Mouse (Mus musculus) limb, embryonic 14.5 days (tissue): ENCODE results near the gene Tbc1d23. TPM values are rescaled to one million over a fixed set of nuclear protein-coding genes. Genes with fewer than 3 reads are reported as not detected.
A peak's percentile ranks its signal among the peaks of the same experiment; 100 is the strongest.

Experiments
- ATAC-seq: fragments of 200-750 bp; cut with Nextera tagmentation; 2 replicates; pipeline ENCODE4 v1.8.0; 2017; ENCODE audit warnings: low read depth, moderate number of reproducible peaks, moderate TSS enrichment; ENCODE audit not compliant: low FRiP score
- DNase-seq: peaks from one replicate; pipeline ENCODE4 v3.0.0-alpha.2; 2015; ENCODE audit warnings: low spot score
- H3K27ac ChIP-seq: fragments of 300-500 bp; sonication (generic); replicated peaks from 2 replicates; pipeline ENCODE4 v1.5.1; 2014; ENCODE audit warnings: low read depth, mild to moderate bottlenecking, low read length, moderate library complexity, mixed read lengths
- H3K27me3 ChIP-seq: fragments of 300-500 bp; sonication (generic); 2 replicates; pipeline ENCODE4 v1.6.1; 2014; ENCODE audit warnings: low read length, mixed read lengths; ENCODE audit not compliant: control insufficient read depth, insufficient read depth
- H3K36me3 ChIP-seq: fragments of 300-500 bp; sonication (generic); 2 replicates; pipeline ENCODE4 v1.6.1; 2014; ENCODE audit warnings: mild to moderate bottlenecking, low read length, moderate library complexity, mixed read lengths; ENCODE audit not compliant: control insufficient read depth, insufficient read depth
- H3K4me1 ChIP-seq: fragments of 300-500 bp; sonication (generic); 2 replicates; pipeline ENCODE4 v1.6.1; 2014; ENCODE audit warnings: antibody characterized with exemption, low read length, mixed read lengths; ENCODE audit not compliant: control insufficient read depth, insufficient read depth
- H3K4me2 ChIP-seq: fragments of 300-500 bp; sonication (generic); replicated peaks from 2 replicates; pipeline ENCODE4 v1.6.1; 2014; ENCODE audit warnings: low read depth, mild to moderate bottlenecking, low read length, moderate library complexity; ENCODE audit not compliant: severe bottlenecking
- H3K4me3 ChIP-seq: fragments of 300-500 bp; sonication (generic); replicated peaks from 2 replicates; pipeline ENCODE4 v1.5.1; 2014; ENCODE audit warnings: low read length
- H3K9ac ChIP-seq: fragments of 300-500 bp; sonication (generic); 2 replicates; pipeline ENCODE4 v1.6.1; 2014; ENCODE audit warnings: mild to moderate bottlenecking, low read depth, low read length, moderate library complexity; ENCODE audit not compliant: severe bottlenecking
- H3K9me3 ChIP-seq: fragments of 300-500 bp; sonication (generic); 2 replicates; pipeline ENCODE4 v1.6.1; 2016; ENCODE audit warnings: low read length; ENCODE audit not compliant: control insufficient read depth
- POLR2A ChIP-seq: fragments of 200-500 bp; IDR thresholded peaks from 2 replicates; pipeline ENCODE4 v1.8.0; 2012; ENCODE audit warnings: inconsistent platforms, mild to moderate bottlenecking, moderate library complexity, borderline replicate concordance; ENCODE audit not compliant: insufficient read depth, insufficient read length; ENCODE audit errors: extremely low read depth
- WGBS: fragments of 180-500 bp; shearing (Covaris S2); extraction: QIAGEN DNeasy Blood & Tissue Kit; methylation state at CpG from one replicate; pipeline ENCODE4 v1.1.7; 2014; 5-methylcytosine and 5-hydroxymethylcytosine counted together
- polyA plus RNA-seq, 2 experiments: library from polyadenylated mRNA; depleted of rRNA in 1 of 2; stranded (reverse) in 1 of 2; unstranded in 1 of 2; fragments of >200 nt; fragmentation: Nextera tagmentation in 1 of 2; extraction: Ambion mirVana in 1 of 2; gene quantifications; 2 replicates each; pipeline versions ENCODE4 v1.2.1 to v1.2.3; 2012 to 2014

Gene Tbc1d23
- polyA plus RNA-seq, 2 experiments, result 38.9 to 51.5 TPM

DNA sequence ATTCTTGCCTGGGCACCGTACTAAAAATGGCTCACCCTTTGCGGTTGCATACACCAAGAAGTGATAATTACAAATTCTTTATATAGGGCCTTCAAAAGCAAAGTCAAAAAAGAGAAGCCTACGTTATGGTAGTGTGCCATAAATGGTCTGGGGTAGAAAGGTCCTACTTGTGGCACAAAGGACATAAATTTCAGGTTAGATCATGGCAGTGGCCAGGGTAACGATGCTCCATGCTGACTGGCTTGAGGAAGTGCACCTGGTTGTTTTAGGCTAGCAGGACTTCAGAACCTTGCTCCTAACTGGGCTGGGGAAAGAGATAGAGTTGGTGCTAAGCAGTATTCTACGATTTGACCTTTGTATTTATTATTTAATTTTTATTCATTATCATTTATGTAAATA, 63.8 kb downstream of the Tbc1d23 start:
- peak overlapping the region; percentile 75 for H3K4me3 ChIP-seq
- H3K9me3 ChIP-seq, result no peaks in the 10 kb centered on the region
- no peaks in the 10 kb centered on the region for H3K27me3 ChIP-seq
- ATAC-seq (peak; percentile 6; the same call in 1 of the 2 replicates), DNase-seq (no peak)
- H3K4me2 ChIP-seq, result peak overlapping the region; percentile 54
- peaks cover 39% of the 10 kb centered on the region for H3K36me3 ChIP-seq
- H3K27ac ChIP-seq, result peak overlapping the region; percentile 89; the same call in 1 of the 2 replicates
- peak overlapping the region; percentile 80 for H3K9ac ChIP-seq
- no peak for TF ChIP-seq POLR2A
- WGBS, result 24% methylated on average over 5 of the region's 5 CpGs
- H3K4me1 ChIP-seq, result peaks cover 3% of the 10 kb centered on the region; the same call in 1 of the 2 replicates

DNA sequence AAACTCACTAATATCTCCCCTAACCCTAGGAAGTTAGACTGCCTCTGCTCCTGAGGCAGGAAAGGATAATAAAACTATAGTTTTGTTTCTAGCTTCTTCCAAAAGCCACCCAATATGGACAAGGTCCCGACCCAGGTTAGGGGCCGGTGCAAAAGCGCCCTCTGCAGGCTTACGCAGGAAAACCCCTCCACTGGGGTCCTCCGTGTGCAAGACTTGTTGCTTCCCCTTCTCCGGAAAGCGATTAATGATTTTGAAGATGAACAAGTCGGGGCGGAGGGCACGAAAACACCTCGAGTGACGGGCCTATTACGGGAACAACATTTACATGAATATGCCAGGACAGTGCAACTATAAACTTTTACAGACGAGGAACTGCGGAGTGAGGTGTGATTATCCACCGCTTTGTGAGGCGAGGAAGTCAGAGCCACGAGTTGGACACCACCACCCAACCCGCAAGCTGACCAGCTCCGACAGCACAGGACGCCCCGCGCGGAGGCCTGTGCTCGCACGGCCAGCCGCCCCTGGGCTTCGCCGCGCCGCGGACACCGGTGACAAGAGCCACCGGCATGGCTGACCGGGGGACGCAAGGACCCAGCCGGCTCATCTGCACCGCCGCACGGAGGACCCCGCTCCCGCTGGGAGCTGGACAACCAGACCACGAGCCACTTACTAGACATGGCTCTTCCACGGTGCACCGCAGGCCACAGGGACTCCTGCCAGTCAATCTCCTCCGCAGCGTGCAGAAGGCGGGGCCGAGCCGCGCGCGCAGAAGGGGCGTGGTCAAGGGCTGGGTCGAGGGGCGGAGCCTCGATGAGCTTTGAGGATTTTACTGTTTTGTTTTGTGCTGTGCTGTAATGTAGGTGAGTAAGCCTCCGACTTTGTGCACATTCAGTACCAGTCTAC, 64.4 kb downstream of the Tbc1d23 start, which contains the start of gene Nit2:
TSS of gene Nit2 (minus strand) at position 731 of the 903 bp plus-strand sequence.
- Histone ChIP-seq H3K9ac (peak within 1 kb of the TSS; percentile 80), H3K36me3 (peaks cover 36% of the 10 kb centered on the region), H3K27ac (peak within 1 kb of the TSS; percentile 89), H3K27me3 (no peaks in the 10 kb centered on the region), H3K4me3 (peak within 1 kb of the TSS; percentile 75), H3K4me2 (peak within 1 kb of the TSS; percentile 54), H3K9me3 (no peaks in the 10 kb centered on the region), H3K4me1 (peaks cover 3% of the 10 kb centered on the region; the same call in 1 of the 2 replicates)
- DNase-seq, result peak; percentile 88
- WGBS, result under 1% methylated on average over 58 of the region's 58 CpGs
- peak; percentile 72; the same call in 1 of the 2 replicates for TF ChIP-seq POLR2A
- peak; percentile 96 for ATAC-seq

DNA sequence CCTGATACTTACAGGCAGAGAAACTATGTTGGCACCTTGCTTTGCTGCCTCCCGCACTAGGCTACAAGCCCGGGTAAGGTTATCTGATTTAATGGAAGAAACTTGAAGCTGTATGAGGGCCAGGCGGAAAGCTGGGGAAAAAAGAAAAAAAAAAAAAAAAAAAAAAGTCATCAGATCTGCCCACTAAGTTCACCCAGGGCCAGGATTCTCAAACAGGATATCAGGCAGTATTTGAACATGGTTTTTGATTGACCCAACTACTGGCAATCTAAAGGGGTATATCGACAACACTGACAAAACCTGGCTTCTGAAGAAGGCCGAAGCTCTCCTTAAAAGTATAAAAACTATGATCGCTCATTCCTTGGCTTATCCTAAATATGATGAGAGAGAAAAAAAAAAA, 65.2 kb downstream of the Tbc1d23 start:
- 0 out of 2 replicates have a peak overlapping the region, but pooled peaks have one; percentile 80 for H3K9ac ChIP-seq
- H3K27ac ChIP-seq, result no peak overlapping the region
- ATAC-seq (no peak), DNase-seq (no peak)
- TF ChIP-seq POLR2A, result no peak
- peaks cover 3% of the 10 kb centered on the region; the same call in 1 of the 2 replicates for H3K4me1 ChIP-seq
- H3K9me3 ChIP-seq, result no peaks in the 10 kb centered on the region
- no peaks in the 10 kb centered on the region for H3K27me3 ChIP-seq
- peak overlapping the region; percentile 75 for H3K4me3 ChIP-seq
- peak overlapping the region; percentile 54 for H3K4me2 ChIP-seq
- H3K36me3 ChIP-seq, result peaks cover 30% of the 10 kb centered on the region
- WGBS, result 83% methylated on average over 6 of the region's 6 CpGs

DNA sequence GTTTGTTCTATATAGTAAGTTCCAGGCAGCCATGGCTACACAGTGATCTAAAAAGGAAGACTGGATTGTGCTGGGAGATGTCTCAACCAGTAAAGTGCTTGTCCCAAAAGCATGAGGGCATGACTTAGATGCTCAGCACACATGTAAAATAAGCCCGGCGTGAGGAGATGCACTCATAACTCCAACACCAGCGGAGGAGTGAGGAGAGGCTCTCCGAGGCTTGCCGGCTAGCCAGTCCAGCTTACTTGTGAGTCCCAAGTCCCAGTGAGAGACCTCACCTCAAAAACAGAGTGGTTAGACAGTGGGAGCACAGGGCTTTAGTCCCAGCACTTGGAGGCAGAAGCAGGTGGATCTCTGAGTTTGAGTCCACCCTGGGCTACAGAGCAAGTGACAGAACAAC, 66.1 kb downstream of the Tbc1d23 start:
- Histone ChIP-seq H3K4me1 (peaks cover 3% of the 10 kb centered on the region; the same call in 1 of the 2 replicates), H3K4me3 (no peak overlapping the region), H3K36me3 (peaks cover 27% of the 10 kb centered on the region), H3K9me3 (no peaks in the 10 kb centered on the region), H3K9ac (no peak overlapping the region), H3K4me2 (no peak overlapping the region), H3K27ac (no peak overlapping the region), H3K27me3 (no peaks in the 10 kb centered on the region)
- TF ChIP-seq POLR2A, result no peak
- no peak for ATAC-seq
- DNase-seq, result no peak
- 94% methylated on average over 5 of the region's 5 CpGs for WGBS

DNA sequence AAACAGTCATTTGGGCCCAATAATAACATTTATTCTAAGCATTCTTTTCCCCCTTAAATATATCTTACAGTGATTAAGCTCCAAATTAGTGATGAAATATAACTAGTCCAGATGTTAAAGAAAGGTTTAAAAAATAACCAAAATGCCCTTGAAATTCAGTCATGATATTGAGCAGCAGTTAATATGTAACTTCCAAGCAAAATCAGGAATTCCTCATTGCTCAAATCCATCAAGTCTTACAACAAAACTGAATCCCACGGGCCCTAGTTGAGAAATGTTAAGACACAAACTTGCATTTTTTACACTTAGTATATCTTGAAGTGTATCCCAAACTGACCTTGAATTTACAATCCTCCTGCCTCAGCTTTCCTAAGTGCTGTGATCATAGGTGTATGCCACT, 67.6 kb downstream of the Tbc1d23 start:
- Histone ChIP-seq H3K36me3 (peaks cover 33% of the 10 kb centered on the region), H3K4me1 (peaks cover 3% of the 10 kb centered on the region; the same call in 1 of the 2 replicates), H3K27ac (no peak overlapping the region), H3K4me2 (no peak overlapping the region), H3K27me3 (no peaks in the 10 kb centered on the region), H3K9ac (no peak overlapping the region), H3K4me3 (no peak overlapping the region), H3K9me3 (no peaks in the 10 kb centered on the region)
- DNase-seq (no peak), ATAC-seq (no peak)
- no peak for TF ChIP-seq POLR2A
- WGBS, result 91% methylated on average over 1 of the region's 1 CpGs
